14 mouse cellular contexts compared by ENCODE assay signal in the genomic region with DNA sequence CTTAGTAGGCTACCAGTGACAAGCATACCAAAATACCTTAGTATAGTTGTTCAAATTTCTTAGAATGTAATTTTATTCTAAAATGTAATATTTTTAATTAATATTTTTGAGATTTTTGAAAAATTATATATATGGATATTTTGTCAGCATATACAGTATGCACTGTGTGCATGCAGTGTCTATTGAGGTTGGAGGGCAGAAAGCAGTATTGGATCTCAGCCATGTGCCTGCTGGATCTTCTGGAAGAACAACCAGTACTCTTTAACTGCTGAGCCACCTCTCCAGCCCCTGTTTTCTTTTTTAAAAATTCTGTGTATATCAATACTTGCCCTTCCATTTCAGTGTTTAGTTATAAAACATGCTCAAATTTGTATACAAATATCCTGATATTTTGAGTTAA.
"Had no signal": no experiment of that assay in that cellular context is flagged by ENCODE, and none has a peak within 500 bp of the region (broad histone marks: within the 10 kb centered on the region; RNA-seq: fewer than 3 reads in every experiment).

No protein-coding gene starts in this region.

- DNase-seq: lung, adult 18-20 months; lung, embryonic 14.5 days; lung, postnatal 10 days; lung, postnatal 4 days; right cerebral cortex, postnatal 14 days; thymus, adult 2 months; thymus, postnatal 25 days; thymus, postnatal 4 days had no signal

- H3K4me1 ChIP-seq: midbrain, embryonic 12.5 days; midbrain, embryonic 15.5 days; neural tube, embryonic 12.5 days; stomach, embryonic 15.5 days had no signal

- H3K36me3 ChIP-seq: midbrain, embryonic 12.5 days; midbrain, embryonic 15.5 days; neural tube, embryonic 12.5 days; stomach, embryonic 15.5 days had no signal

- H3K4me3 ChIP-seq: midbrain, embryonic 10.5 days; midbrain, embryonic 12.5 days; midbrain, embryonic 15.5 days; neural tube, embryonic 12.5 days; stomach, embryonic 15.5 days had no signal

- H3K9ac ChIP-seq: lung, embryonic 14.5 days; midbrain, embryonic 12.5 days; midbrain, embryonic 15.5 days; neural tube, embryonic 12.5 days; stomach, embryonic 15.5 days had no signal

- ATAC-seq: midbrain, embryonic 15.5 days had no signal

- H3K4me2 ChIP-seq: lung, embryonic 14.5 days; midbrain, embryonic 12.5 days; midbrain, embryonic 15.5 days; neural tube, embryonic 12.5 days; stomach, embryonic 15.5 days had no signal

- H3K27me3 ChIP-seq: midbrain, embryonic 12.5 days; midbrain, embryonic 15.5 days; neural tube, embryonic 12.5 days; stomach, embryonic 15.5 days had no signal

- H3K9me3 ChIP-seq: midbrain, embryonic 10.5 days; midbrain, embryonic 12.5 days; midbrain, embryonic 15.5 days; neural tube, embryonic 12.5 days; stomach, embryonic 15.5 days had no signal

- H3K27ac ChIP-seq: midbrain, embryonic 10.5 days; midbrain, embryonic 12.5 days; midbrain, embryonic 15.5 days; neural tube, embryonic 12.5 days; stomach, embryonic 15.5 days; stomach, postnatal 0 days had no signal
